Mouse (Mus musculus): Measurements from ENCODE around the gene Prune1. TPM values are rescaled to one million over a fixed set of nuclear protein-coding genes. Genes with fewer than 3 reads are reported as not detected.

Gene Prune1
- 0.06 and 0.08 TPM in 2 replicates for polyA plus RNA-seq (2012)

DNA sequence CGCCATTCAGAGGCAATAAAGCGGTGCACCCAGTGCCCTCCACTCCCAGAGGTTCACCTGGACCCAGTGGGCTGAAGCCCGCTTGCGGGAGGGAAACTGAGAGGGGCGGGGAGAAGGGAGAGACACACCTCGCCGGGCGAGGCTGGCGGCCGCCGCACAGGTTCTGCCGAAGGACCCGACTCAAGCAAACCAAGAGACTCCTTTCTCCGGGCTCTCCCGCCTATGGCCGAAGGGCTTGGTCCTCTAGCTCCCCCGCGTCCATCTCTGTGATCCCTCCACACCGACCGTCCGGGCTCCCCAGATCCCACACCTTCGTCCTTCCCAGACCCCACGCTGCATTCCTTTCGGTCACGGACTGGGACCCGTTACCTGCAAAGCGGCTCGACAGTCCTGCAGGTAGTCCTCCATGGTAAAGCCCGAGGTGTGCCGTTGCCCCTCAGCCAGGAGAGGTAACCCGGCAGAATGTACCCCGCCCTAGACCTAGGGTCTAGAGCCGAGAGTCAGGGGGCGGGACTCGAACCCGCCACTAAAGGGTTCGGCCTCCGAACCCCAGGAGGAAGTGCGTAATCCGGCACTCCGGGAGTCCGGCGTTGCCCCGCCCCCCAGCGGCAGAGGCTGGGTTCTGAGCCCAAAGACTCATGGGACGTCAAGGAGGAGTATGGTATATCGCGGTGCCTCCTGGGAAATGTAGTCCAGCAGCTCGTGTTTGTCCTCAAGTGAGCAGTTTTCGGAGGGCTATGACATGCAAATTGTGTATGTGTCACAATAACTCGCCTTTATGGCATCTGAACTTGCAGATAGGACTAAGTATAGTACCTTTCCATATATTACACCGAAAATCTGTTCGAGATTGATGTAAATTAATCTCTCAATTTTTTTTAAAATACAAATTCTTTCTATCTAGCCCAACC lies at the start of gene Prune1, which contains the start of gene Mindy1:
Gene Prune1 (minus strand): TSS at position 861 of the 911 bp plus-strand sequence.
Gene Mindy1 (plus strand): TSS at position 130 of the 911 bp plus-strand sequence.
- Histone ChIP-seq H3K36me3 (ENCODE audit: control insufficient read depth) (peaks cover 17% of the 10 kb centered on the region), H3K4me1 (ENCODE audit: control insufficient read depth) (peaks cover 81% of the 10 kb centered on the region), H3K27me3 (ENCODE audit: control insufficient read depth) (no peaks in the 10 kb centered on the region), H3K9me3 (ENCODE audit: control insufficient read depth, low read length) (no peaks in the 10 kb centered on the region), H3K4me3 (replicated peaks) (peak within 1 kb of the TSS; percentile 93)
- no peak for TF ChIP-seq TAL1 (IDR thresholded peaks at IDR 0.05; ENCODE audit: low read length)
- no peak for TF ChIP-seq GATA1 (IDR thresholded peaks at IDR 0.05; ENCODE audit: low read length)

DNA sequence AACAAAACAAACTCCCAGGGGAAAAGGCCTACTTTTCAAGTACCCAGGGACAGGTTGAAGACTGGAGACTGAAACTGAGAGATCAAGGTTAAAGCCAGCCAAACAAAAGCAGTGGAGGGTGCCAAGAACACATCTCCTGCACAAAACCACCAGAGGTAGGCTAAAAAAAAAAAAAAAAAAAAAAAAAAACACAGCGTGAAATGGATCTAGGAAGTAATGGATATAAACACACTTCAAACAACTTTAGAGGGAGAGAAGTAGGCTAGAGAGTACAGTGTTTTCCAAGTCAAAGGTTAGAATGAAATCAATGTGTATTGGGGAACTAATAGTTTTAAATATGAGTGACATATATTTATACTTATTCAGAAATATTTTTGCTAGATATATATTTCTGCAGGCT lies 49.7 kb upstream of the Prune1 start:
- H3K4me1 ChIP-seq (ENCODE audit: control insufficient read depth): no peaks in the 10 kb centered on the region
- H3K9me3 ChIP-seq (ENCODE audit: control insufficient read depth, low read length): no peaks in the 10 kb centered on the region
- no peaks in the 10 kb centered on the region for H3K27me3 ChIP-seq (ENCODE audit: control insufficient read depth)
- H3K4me3 ChIP-seq (replicated peaks): no peak overlapping the region
- peaks cover 74% of the 10 kb centered on the region for H3K36me3 ChIP-seq (ENCODE audit: control insufficient read depth)
- TF ChIP-seq GATA1 (IDR thresholded peaks at IDR 0.05; ENCODE audit: low read length) (no peak), TAL1 (IDR thresholded peaks at IDR 0.05; ENCODE audit: low read length) (no peak)

DNA sequence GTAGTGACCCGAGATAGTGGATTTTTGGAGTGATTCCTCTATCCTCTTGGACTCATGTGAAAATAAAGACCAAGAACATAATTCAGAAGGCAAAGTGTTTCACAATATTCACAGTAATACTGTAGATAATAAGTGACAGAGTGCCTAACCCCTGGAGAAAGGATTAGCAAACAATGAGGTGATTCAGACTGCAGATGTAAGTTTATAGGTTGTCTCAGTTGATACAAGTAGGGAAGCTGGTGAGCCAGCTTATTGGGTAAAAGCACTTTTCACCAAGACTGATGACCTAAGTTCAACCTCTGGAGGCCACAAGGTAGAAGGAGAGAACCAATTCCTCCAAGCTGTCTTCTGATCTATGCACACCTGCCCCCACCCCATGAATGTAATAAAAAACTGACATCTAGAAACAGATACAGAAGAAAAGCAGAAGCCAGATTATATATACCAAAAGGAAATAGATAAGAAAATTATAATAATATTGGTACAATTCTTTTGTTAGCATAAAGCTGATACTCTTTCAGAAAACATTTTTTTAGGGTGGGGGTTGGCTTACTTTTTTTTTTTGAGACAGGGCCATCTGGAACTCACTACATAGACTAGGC lies 47.0 kb upstream of the Prune1 start:
- Histone ChIP-seq H3K4me1 (ENCODE audit: control insufficient read depth) (no peaks in the 10 kb centered on the region), H3K9me3 (ENCODE audit: control insufficient read depth, low read length) (no peaks in the 10 kb centered on the region), H3K36me3 (ENCODE audit: control insufficient read depth) (peaks cover 90% of the 10 kb centered on the region), H3K4me3 (replicated peaks) (no peak overlapping the region), H3K27me3 (ENCODE audit: control insufficient read depth) (no peaks in the 10 kb centered on the region)
- TF ChIP-seq GATA1 (IDR thresholded peaks at IDR 0.05; ENCODE audit: low read length): no peak
- no peak for TF ChIP-seq TAL1 (IDR thresholded peaks at IDR 0.05; ENCODE audit: low read length)

DNA sequence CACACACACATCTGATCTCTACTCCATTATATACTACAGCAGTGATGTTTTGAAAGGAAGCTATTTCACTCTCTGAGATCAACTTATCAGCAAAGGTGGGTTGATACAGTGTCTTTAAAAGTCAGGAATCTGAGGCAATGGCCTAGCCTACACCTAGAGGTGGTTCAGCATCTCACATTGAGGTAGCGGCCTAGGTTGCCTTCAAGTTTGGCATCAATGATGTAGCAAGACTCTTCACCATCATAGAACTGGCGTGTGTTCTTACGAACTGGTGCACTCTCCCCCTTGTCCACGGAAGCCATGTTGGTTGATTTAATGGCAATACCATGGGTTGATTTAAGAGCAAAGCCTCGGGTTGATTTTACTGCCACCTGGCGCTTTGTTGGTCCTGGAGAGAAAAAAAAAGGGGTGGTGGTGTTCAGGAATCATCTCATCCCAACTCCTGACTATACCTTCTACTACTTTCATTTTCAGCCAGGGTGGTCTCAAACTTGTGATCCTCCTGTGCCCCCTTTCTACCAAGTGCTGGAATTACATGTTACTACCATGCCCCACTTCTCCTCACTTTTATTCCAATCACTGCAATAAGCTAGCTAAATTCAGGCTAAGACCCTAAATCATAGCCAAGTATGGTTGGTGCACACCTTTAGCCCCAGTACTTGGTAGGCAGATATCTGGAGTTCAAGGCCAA lies 42.7 kb upstream of the Prune1 start:
- Histone ChIP-seq H3K9me3 (ENCODE audit: control insufficient read depth, low read length) (no peaks in the 10 kb centered on the region), H3K4me1 (ENCODE audit: control insufficient read depth) (peaks cover 6% of the 10 kb centered on the region), H3K4me3 (replicated peaks) (no peak overlapping the region), H3K27me3 (ENCODE audit: control insufficient read depth) (no peaks in the 10 kb centered on the region), H3K36me3 (ENCODE audit: control insufficient read depth) (peaks cover 99% of the 10 kb centered on the region)
- no peak for TF ChIP-seq TAL1 (IDR thresholded peaks at IDR 0.05; ENCODE audit: low read length)
- TF ChIP-seq GATA1 (IDR thresholded peaks at IDR 0.05; ENCODE audit: low read length): no peak

DNA sequence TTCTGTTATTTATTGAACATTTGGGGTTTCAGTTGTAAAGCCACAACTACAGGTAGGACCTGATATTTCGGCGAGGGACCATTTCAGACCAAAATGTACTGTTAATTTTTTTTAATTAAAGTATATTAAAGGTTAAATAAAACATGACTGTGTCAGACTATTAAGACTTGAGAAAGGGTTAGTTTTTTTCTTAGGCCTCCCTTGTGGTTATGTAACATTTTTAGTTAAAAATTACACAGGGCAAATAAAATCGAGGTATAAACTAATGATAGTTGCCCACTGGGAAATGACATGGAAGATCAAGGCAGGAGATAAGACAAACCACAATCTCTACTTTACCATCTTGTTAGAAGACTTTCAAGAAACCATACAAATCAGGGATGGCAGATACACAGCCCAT lies 41.6 kb upstream of the Prune1 start:
- Histone ChIP-seq H3K27me3 (ENCODE audit: control insufficient read depth) (no peaks in the 10 kb centered on the region), H3K36me3 (ENCODE audit: control insufficient read depth) (peaks cover 98% of the 10 kb centered on the region), H3K4me3 (replicated peaks) (no peak overlapping the region), H3K4me1 (ENCODE audit: control insufficient read depth) (peaks cover 14% of the 10 kb centered on the region), H3K9me3 (ENCODE audit: control insufficient read depth, low read length) (no peaks in the 10 kb centered on the region)
- TF ChIP-seq GATA1 (IDR thresholded peaks at IDR 0.05; ENCODE audit: low read length): no peak
- no peak for TF ChIP-seq TAL1 (IDR thresholded peaks at IDR 0.05; ENCODE audit: low read length)

DNA sequence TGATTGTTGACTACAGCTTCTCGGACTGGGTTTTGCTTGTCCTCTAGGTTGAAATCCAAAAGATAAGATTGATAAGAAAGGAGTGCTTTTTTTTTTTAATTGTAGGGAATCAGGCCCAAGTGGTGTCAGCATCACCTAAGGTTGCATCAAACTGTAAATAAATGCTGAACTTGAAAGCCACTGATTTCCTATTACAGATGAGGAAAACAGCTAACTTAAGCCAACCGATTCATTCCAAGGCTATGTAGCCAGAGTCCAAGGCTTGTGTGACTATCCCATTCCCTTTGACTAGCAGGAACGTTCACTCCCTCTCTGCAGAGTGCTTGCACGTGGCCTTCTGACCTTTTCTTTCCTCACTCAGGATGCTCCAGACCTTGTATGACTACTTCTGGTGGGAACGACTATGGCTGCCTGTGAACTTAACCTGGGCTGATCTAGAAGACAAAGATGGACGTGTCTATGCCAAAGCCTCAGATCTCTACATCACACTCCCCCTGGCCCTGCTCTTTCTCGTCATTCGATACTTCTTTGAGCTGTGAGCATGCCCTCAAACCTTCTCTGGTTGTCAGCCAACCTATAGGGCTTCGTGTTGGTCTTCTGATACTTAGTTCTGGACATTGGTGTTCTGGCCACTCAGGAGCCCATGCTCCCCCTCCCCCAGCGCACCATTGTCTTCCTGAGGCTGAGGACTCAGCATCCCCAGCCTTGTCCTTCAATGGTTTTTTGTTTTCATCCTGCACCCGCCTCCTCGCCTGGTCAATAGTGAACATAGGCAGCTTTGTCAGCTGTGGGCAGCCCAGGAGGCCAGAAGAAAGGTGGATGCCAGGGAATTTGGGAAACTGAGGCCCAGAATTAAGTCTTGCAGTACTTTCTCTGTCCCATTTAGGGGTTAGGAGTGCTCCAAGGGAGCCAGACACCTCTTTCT lies 38.1 kb upstream of the Prune1 start:
- no peaks in the 10 kb centered on the region for H3K9me3 ChIP-seq (ENCODE audit: control insufficient read depth, low read length)
- no peak overlapping the region for H3K4me3 ChIP-seq (replicated peaks)
- H3K4me1 ChIP-seq (ENCODE audit: control insufficient read depth): peaks cover 42% of the 10 kb centered on the region
- no peak for TF ChIP-seq GATA1 (IDR thresholded peaks at IDR 0.05; ENCODE audit: low read length)
- no peak for TF ChIP-seq TAL1 (IDR thresholded peaks at IDR 0.05; ENCODE audit: low read length)
- no peaks in the 10 kb centered on the region for H3K27me3 ChIP-seq (ENCODE audit: control insufficient read depth)
- H3K36me3 ChIP-seq (ENCODE audit: control insufficient read depth): peaks cover 77% of the 10 kb centered on the region

DNA sequence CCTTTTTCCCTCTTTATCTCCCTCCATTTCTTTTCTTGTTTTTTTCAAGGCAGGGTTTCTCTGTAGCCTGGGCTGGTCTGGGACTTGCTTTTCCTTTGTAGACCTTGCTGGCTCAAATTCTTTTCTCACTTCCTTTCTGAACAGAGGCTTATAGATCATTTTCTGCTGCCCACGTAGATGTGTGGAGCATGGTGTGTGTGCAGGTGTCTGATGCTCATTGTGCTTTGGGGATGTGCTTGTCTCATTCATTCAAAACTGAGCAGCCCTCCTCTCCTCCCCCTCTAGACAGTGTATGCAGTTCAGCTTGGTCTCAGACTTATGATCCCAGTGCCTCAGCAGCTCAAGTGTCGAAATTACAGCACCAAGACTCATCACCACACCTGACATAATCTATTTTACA lies 37.2 kb upstream of the Prune1 start:
- Histone ChIP-seq H3K4me1 (ENCODE audit: control insufficient read depth) (peaks cover 50% of the 10 kb centered on the region), H3K36me3 (ENCODE audit: control insufficient read depth) (peaks cover 68% of the 10 kb centered on the region)

DNA sequence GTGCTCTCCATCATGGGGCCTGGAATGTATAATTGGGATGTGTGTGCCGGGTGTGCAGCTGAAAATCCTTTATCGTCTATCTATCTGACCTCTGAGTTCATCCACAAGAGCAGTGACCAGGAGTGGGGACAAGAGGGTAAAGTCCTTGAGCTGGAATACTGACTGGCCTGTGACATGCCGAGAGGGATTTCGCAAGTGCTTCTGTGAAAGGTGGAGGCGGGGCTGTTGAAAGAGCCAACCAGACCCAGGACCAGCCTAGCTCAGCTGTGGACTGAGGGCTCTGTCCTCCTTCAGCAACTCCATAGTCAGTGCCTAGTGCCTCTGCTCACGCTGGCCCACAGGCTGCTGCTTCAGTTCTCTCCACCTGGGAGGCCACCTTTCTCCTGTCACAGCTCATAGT lies 36.7 kb upstream of the Prune1 start:
- no peaks in the 10 kb centered on the region for H3K9me3 ChIP-seq (ENCODE audit: control insufficient read depth, low read length)
- H3K4me1 ChIP-seq (ENCODE audit: control insufficient read depth): peaks cover 56% of the 10 kb centered on the region
- TF ChIP-seq GATA1 (IDR thresholded peaks at IDR 0.05; ENCODE audit: low read length) (no peak), TAL1 (IDR thresholded peaks at IDR 0.05; ENCODE audit: low read length) (no peak)
- peak overlapping the region; percentile 15 for H3K4me3 ChIP-seq (replicated peaks)
- no peaks in the 10 kb centered on the region for H3K27me3 ChIP-seq (ENCODE audit: control insufficient read depth)
- peaks cover 63% of the 10 kb centered on the region for H3K36me3 ChIP-seq (ENCODE audit: control insufficient read depth)

More for the DNA sequence above, 37.2 kb upstream of the Prune1 start:
- no peaks in the 10 kb centered on the region for H3K27me3 ChIP-seq (ENCODE audit: control insufficient read depth)
- no peaks in the 10 kb centered on the region for H3K9me3 ChIP-seq (ENCODE audit: control insufficient read depth, low read length)
- TF ChIP-seq GATA1 (IDR thresholded peaks at IDR 0.05; ENCODE audit: low read length) (no peak), TAL1 (IDR thresholded peaks at IDR 0.05; ENCODE audit: low read length) (no peak)
- H3K4me3 ChIP-seq (replicated peaks): peak overlapping the region; percentile 15
